Mouse (Mus musculus) G1E (cell line): ENCODE results near the gene Ptprz1.

ENCODE experiments used
- CTCF ChIP-seq: IDR thresholded peaks from 2 replicates; pipeline ENCODE4 v1.5.1; 2012; ENCODE audit warnings: low read depth, low read length, inconsistent platforms, mixed read lengths
- GATA1 ChIP-seq: IDR thresholded peaks from 2 replicates; pipeline ENCODE4 v1.6.1; 2012; ENCODE audit warnings: borderline replicate concordance, low read length, inconsistent platforms, mixed read lengths
- GATA2 ChIP-seq: IDR thresholded peaks from 2 replicates; pipeline ENCODE4 v1.6.1; 2012; ENCODE audit warnings: low read depth, low read length, inconsistent platforms, borderline replicate concordance
- POLR2AphosphoS5 ChIP-seq: IDR thresholded peaks from 2 replicates; pipeline ENCODE4 v1.6.1; 2012; ENCODE audit warnings: low read depth, low read length, inconsistent platforms; ENCODE audit not compliant: insufficient replicate concordance
- TAL1 ChIP-seq: conservative IDR thresholded peaks from 2 replicates; pipeline ENCODE4 v1.6.1; 2012; ENCODE audit warnings: low read depth, low read length, inconsistent platforms, mixed read lengths

- TF ChIP-seq TAL1 = no peak
- no peak for TF ChIP-seq CTCF
- TF ChIP-seq POLR2AphosphoS5 = no peak
- no peak for TF ChIP-seq GATA2
- TF ChIP-seq GATA1 = no peak
These were observed 139.8 kb downstream of the Ptprz1 start for GRCm38 (mm10) chr6:23014988-23015613.
